Mouse (Mus musculus): ENCODE measurements around the gene Plg.

Gene Plg

GRCm38 (mm10) chr17:12377981-12378705 is at the start of gene Plg:
Gene Plg (plus strand): TSS chr17:12378608.
- DNase-seq (ENCODE audit: low spot score in 2 of 2): no peak

GRCm38 (mm10) chr17:12335115-12335514 is 43.3 kb upstream of the Plg start:
- DNase-seq (ENCODE audit: low spot score in 2 of 2): no peak

GRCm38 (mm10) chr17:12336073-12336868 is 42.1 kb upstream of the Plg start:
- no peak for DNase-seq (ENCODE audit: low spot score in 2 of 2)

GRCm38 (mm10) chr17:12337156-12337555 is 41.3 kb upstream of the Plg start:
- no peak for DNase-seq (ENCODE audit: low spot score in 2 of 2)

GRCm38 (mm10) chr17:12343702-12344376 is 34.6 kb upstream of the Plg start:
- DNase-seq (ENCODE audit: low spot score in 2 of 2): no peak

GRCm38 (mm10) chr17:12347462-12347861 is 30.9 kb upstream of the Plg start:
- DNase-seq (ENCODE audit: low spot score in 2 of 2): no peak

- no peak for DNase-seq (ENCODE audit: low spot score in 2 of 2)
These were observed 26.8 kb upstream of the Plg start for GRCm38 (mm10) chr17:12351564-12351963.

- no peak for DNase-seq (ENCODE audit: low spot score in 2 of 2)
These were observed 25.6 kb upstream of the Plg start for GRCm38 (mm10) chr17:12352781-12353180.

- no peak for DNase-seq (ENCODE audit: low spot score in 2 of 2)
These were observed 18.5 kb upstream of the Plg start for GRCm38 (mm10) chr17:12359876-12360275.

- DNase-seq (ENCODE audit: low spot score in 2 of 2): no peak
These were observed 14.6 kb upstream of the Plg start for GRCm38 (mm10) chr17:12363601-12364425.

- peak; percentile 45 to 61 for DNase-seq (ENCODE audit: low spot score in 2 of 2)
These were observed 14.0 kb upstream of the Plg start for GRCm38 (mm10) chr17:12364426-12364735.

GRCm38 (mm10) chr17:12367373-12367930 is 11.0 kb upstream of the Plg start:
- peak; percentile 57 to 69 for DNase-seq (ENCODE audit: low spot score in 2 of 2)

GRCm38 (mm10) chr17:12369393-12369792 is 9.0 kb upstream of the Plg start:
- DNase-seq (ENCODE audit: low spot score in 2 of 2): no peak

GRCm38 (mm10) chr17:12370289-12370688 is 8.1 kb upstream of the Plg start:
- DNase-seq (ENCODE audit: low spot score in 2 of 2): no peak

- peak in 1 of 2 experiments; percentile 16 for DNase-seq (ENCODE audit: low spot score in 2 of 2)
These were observed 7.0 kb upstream of the Plg start for GRCm38 (mm10) chr17:12371310-12371925.

- peak; percentile 67 to 71 for DNase-seq (ENCODE audit: low spot score in 2 of 2)
These were observed 6.4 kb upstream of the Plg start for GRCm38 (mm10) chr17:12372021-12372420.

- DNase-seq (ENCODE audit: low spot score in 2 of 2): no peak
These were observed 4.7 kb upstream of the Plg start for GRCm38 (mm10) chr17:12373601-12374144.

- no peak for DNase-seq (ENCODE audit: low spot score in 2 of 2)
These were observed 1.9 kb downstream of the Plg start for GRCm38 (mm10) chr17:12380287-12380686.

GRCm38 (mm10) chr17:12381579-12381978 is 3.2 kb downstream of the Plg start:
- DNase-seq (ENCODE audit: low spot score in 2 of 2): no peak

GRCm38 (mm10) chr17:12382531-12382930 is 4.1 kb downstream of the Plg start:
- no peak for DNase-seq (ENCODE audit: low spot score in 2 of 2)

Data from right cerebral cortex, adult 2 months (tissue).